Mouse (Mus musculus) neural tube, embryonic 13.5 days (tissue): ENCODE data around the gene Tmem131. TPM values are rescaled to one million over a fixed set of nuclear protein-coding genes. Genes with fewer than 3 reads are reported as not detected.

Source experiments
- ATAC-seq: fragments of 200-750 bp; cut with Nextera tagmentation; 2 replicates; pipeline ENCODE4 v1.8.0; 2017; ENCODE audit warnings: low read depth, mild to moderate bottlenecking, moderate TSS enrichment, moderate library complexity
- H3K27ac ChIP-seq: fragments of 300-500 bp; sonication (generic); replicated peaks from 2 replicates; pipeline ENCODE4 v1.5.1; 2015; ENCODE audit warnings: moderate library complexity, mild to moderate bottlenecking, inconsistent platforms
- H3K27me3 ChIP-seq: fragments of 300-500 bp; sonication (generic); 2 replicates; pipeline ENCODE4 v1.6.1; 2015; ENCODE audit warnings: mild to moderate bottlenecking, inconsistent platforms
- H3K36me3 ChIP-seq: fragments of 300-500 bp; sonication (generic); 2 replicates; pipeline ENCODE4 v1.6.1; 2015; ENCODE audit warnings: mild to moderate bottlenecking, inconsistent platforms
- H3K4me1 ChIP-seq: fragments of 300-500 bp; sonication (generic); replicated peaks from 2 replicates; pipeline ENCODE4 v1.6.1; 2015; ENCODE audit warnings: inconsistent platforms
- H3K4me2 ChIP-seq: fragments of 300-500 bp; sonication (generic); 2 replicates; pipeline ENCODE4 v1.6.1; 2015; ENCODE audit warnings: inconsistent platforms, mild to moderate bottlenecking, moderate library complexity
- H3K4me3 ChIP-seq: fragments of 300-500 bp; sonication (generic); 2 replicates; pipeline ENCODE4 v1.5.1; 2015; ENCODE audit warnings: mild to moderate bottlenecking, inconsistent platforms
- H3K9ac ChIP-seq: fragments of 300-500 bp; sonication (generic); 2 replicates; pipeline ENCODE4 v1.6.1; 2015; ENCODE audit warnings: moderate library complexity, mild to moderate bottlenecking, inconsistent platforms
- H3K9me3 ChIP-seq: fragments of 300-500 bp; sonication (generic); 2 replicates; pipeline ENCODE4 v1.6.1; 2016; ENCODE audit warnings: inconsistent platforms
- WGBS: fragments of 180-500 bp; shearing (Covaris S2); methylation state at CpG from one replicate; pipeline ENCODE4 v1.1.7; 2015; 5-methylcytosine and 5-hydroxymethylcytosine counted together
- polyA plus RNA-seq: library from polyadenylated mRNA; unstranded; fragments of >200 nt; fragmentation: Nextera tagmentation; extraction: Ambion mirVana; gene quantifications from 2 replicates; pipeline ENCODE4 v1.2.1, GENCODE M21; 2015

The Tmem131 gene
- polyA plus RNA-seq, 1 experiment from 2014 or later = 11.6 TPM

- H3K9me3 ChIP-seq = no peaks in the 10 kb centered on the region
- H3K4me1 ChIP-seq = peaks cover 13% of the 10 kb centered on the region; the same call in 1 of the 2 replicates
- peak overlapping the region; percentile 81 for H3K27ac ChIP-seq
- H3K36me3 ChIP-seq = no peaks in the 10 kb centered on the region
- WGBS = 4% methylated on average over 20 of the region's 20 CpGs
- H3K27me3 ChIP-seq = no peaks in the 10 kb centered on the region
- peak overlapping the region; percentile 89 for H3K4me2 ChIP-seq
- H3K9ac ChIP-seq = peak overlapping the region; percentile 76
- peak overlapping the region; percentile 45 for H3K4me3 ChIP-seq
- ATAC-seq = peak; percentile 85
Observed at GRCm38 (mm10) chr1:36784365-36785134, 158.9 kb downstream of the Tmem131 start.

- peaks cover 13% of the 10 kb centered on the region; the same call in 1 of the 2 replicates for H3K4me1 ChIP-seq
- H3K4me2 ChIP-seq = no peak overlapping the region
- no peaks in the 10 kb centered on the region for H3K27me3 ChIP-seq
- no peak overlapping the region for H3K4me3 ChIP-seq
- no peaks in the 10 kb centered on the region for H3K36me3 ChIP-seq
- 0 out of 2 replicates have a peak overlapping the region, but pooled peaks have one; percentile 13 for H3K9ac ChIP-seq
- H3K27ac ChIP-seq = no peak overlapping the region
- WGBS = 82% methylated on average over 11 of the region's 11 CpGs
- no peak for ATAC-seq
- no peaks in the 10 kb centered on the region for H3K9me3 ChIP-seq
Observed at GRCm38 (mm10) chr1:36782476-36782875, 161.0 kb downstream of the Tmem131 start.

GRCm38 (mm10) chr1:36780793-36781192, 162.7 kb downstream of the Tmem131 start:
- H3K36me3 ChIP-seq = no peaks in the 10 kb centered on the region
- no peak for ATAC-seq
- H3K9me3 ChIP-seq = 0 out of 2 replicates have a peak, but pooled peaks cover 3% of the 10 kb centered on the region
- H3K27me3 ChIP-seq = no peaks in the 10 kb centered on the region
- no peak overlapping the region for H3K4me2 ChIP-seq
- no peak overlapping the region for H3K27ac ChIP-seq
- no peak overlapping the region for H3K9ac ChIP-seq
- H3K4me3 ChIP-seq = no peak overlapping the region
- peaks cover 11% of the 10 kb centered on the region; the same call in 1 of the 2 replicates for H3K4me1 ChIP-seq
- 92% methylated on average over 13 of the region's 13 CpGs for WGBS

- Histone ChIP-seq H3K27me3 (peaks cover 17% of the 10 kb centered on the region), H3K27ac (no peak overlapping the region), H3K4me2 (no peak overlapping the region), H3K4me3 (no peak overlapping the region), H3K36me3 (no peaks in the 10 kb centered on the region), H3K9ac (no peak overlapping the region), H3K9me3 (peaks cover 9% of the 10 kb centered on the region; the same call in 1 of the 2 replicates), H3K4me1 (0 out of 2 replicates have a peak, but pooled peaks cover 4% of the 10 kb centered on the region)
- ATAC-seq = no peak
- WGBS = 85% methylated on average over 9 of the region's 9 CpGs
Observed at GRCm38 (mm10) chr1:36772198-36772934, 171.1 kb downstream of the Tmem131 start.

GRCm38 (mm10) chr1:36770998-36771397, 172.5 kb downstream of the Tmem131 start:
- no peaks in the 10 kb centered on the region for H3K36me3 ChIP-seq
- WGBS = 12% methylated on average over 27 of the region's 27 CpGs
- H3K9ac ChIP-seq = no peak overlapping the region
- H3K27ac ChIP-seq = no peak overlapping the region
- 0 out of 2 replicates have a peak, but pooled peaks cover 4% of the 10 kb centered on the region for H3K4me1 ChIP-seq
- peak overlapping the region; percentile 25 for H3K4me3 ChIP-seq
- peak; percentile 36; the same call in 1 of the 2 replicates for ATAC-seq
- H3K27me3 ChIP-seq = peaks cover 17% of the 10 kb centered on the region
- peak overlapping the region; percentile 47 for H3K4me2 ChIP-seq
- H3K9me3 ChIP-seq = peaks cover 8% of the 10 kb centered on the region; the same call in 1 of the 2 replicates

GRCm38 (mm10) chr1:36769951-36770350, 173.5 kb downstream of the Tmem131 start:
- Histone ChIP-seq H3K27ac (no peak overlapping the region), H3K4me1 (0 out of 2 replicates have a peak, but pooled peaks cover 4% of the 10 kb centered on the region), H3K4me2 (no peak overlapping the region), H3K4me3 (no peak overlapping the region), H3K27me3 (peaks cover 17% of the 10 kb centered on the region), H3K9me3 (no peaks in the 10 kb centered on the region), H3K9ac (no peak overlapping the region), H3K36me3 (no peaks in the 10 kb centered on the region)
- 92% methylated on average over 1 of the region's 1 CpGs for WGBS
- ATAC-seq = no peak

GRCm38 (mm10) chr1:36768786-36769185, 174.7 kb downstream of the Tmem131 start:
- Histone ChIP-seq H3K4me1 (0 out of 2 replicates have a peak, but pooled peaks cover 4% of the 10 kb centered on the region), H3K4me2 (no peak overlapping the region), H3K9ac (no peak overlapping the region), H3K27me3 (peaks cover 17% of the 10 kb centered on the region), H3K36me3 (no peaks in the 10 kb centered on the region), H3K4me3 (no peak overlapping the region), H3K27ac (no peak overlapping the region), H3K9me3 (no peaks in the 10 kb centered on the region)
- 78% methylated on average over 5 of the region's 5 CpGs for WGBS
- ATAC-seq = no peak

GRCm38 (mm10) chr1:36767321-36767720, 176.1 kb downstream of the Tmem131 start:
- WGBS = 30% methylated on average over 10 of the region's 10 CpGs
- Histone ChIP-seq H3K4me3 (no peak overlapping the region), H3K36me3 (no peaks in the 10 kb centered on the region), H3K27me3 (peaks cover 17% of the 10 kb centered on the region), H3K4me1 (0 out of 2 replicates have a peak, but pooled peaks cover 4% of the 10 kb centered on the region), H3K4me2 (no peak overlapping the region), H3K9ac (no peak overlapping the region), H3K27ac (no peak overlapping the region), H3K9me3 (no peaks in the 10 kb centered on the region)
- ATAC-seq = no peak

- H3K9ac ChIP-seq = no peak overlapping the region
- H3K27ac ChIP-seq = no peak overlapping the region
- H3K4me1 ChIP-seq = 0 out of 2 replicates have a peak, but pooled peaks cover 4% of the 10 kb centered on the region
- ATAC-seq = no peak
- peaks cover 16% of the 10 kb centered on the region for H3K27me3 ChIP-seq
- no peaks in the 10 kb centered on the region for H3K9me3 ChIP-seq
- no peaks in the 10 kb centered on the region for H3K36me3 ChIP-seq
- WGBS = 71% methylated on average over 4 of the region's 4 CpGs
- H3K4me2 ChIP-seq = no peak overlapping the region
- H3K4me3 ChIP-seq = no peak overlapping the region
Observed at GRCm38 (mm10) chr1:36766431-36767205, 176.8 kb downstream of the Tmem131 start.

GRCm38 (mm10) chr1:36761568-36761967, 181.9 kb downstream of the Tmem131 start, which contains the start of gene Zap70:
Gene Zap70 (plus strand): TSS chr1:36761798.
- H3K4me1 ChIP-seq = no peaks in the 10 kb centered on the region
- 84% methylated on average over 11 of the region's 11 CpGs for WGBS

GRCm38 (mm10) chr1:36761061-36761460, 182.4 kb downstream of the Tmem131 start:
- Histone ChIP-seq H3K4me1 (no peaks in the 10 kb centered on the region), H3K27ac (no peak overlapping the region), H3K27me3 (no peaks in the 10 kb centered on the region), H3K4me3 (no peak overlapping the region), H3K36me3 (no peaks in the 10 kb centered on the region), H3K4me2 (no peak overlapping the region), H3K9ac (no peak overlapping the region), H3K9me3 (no peaks in the 10 kb centered on the region)
- WGBS = 87% methylated on average over 8 of the region's 8 CpGs
- ATAC-seq = no peak

More at GRCm38 (mm10) chr1:36761568-36761967, 181.9 kb downstream of the Tmem131 start, which contains the start of gene Zap70:
- Histone ChIP-seq H3K27me3 (no peaks in the 10 kb centered on the region), H3K4me3 (no peak within 1 kb of the TSS), H3K9me3 (no peaks in the 10 kb centered on the region), H3K4me2 (no peak within 1 kb of the TSS), H3K27ac (no peak within 1 kb of the TSS), H3K36me3 (no peaks in the 10 kb centered on the region), H3K9ac (no peak within 1 kb of the TSS)
- ATAC-seq = no peak
